In genomic region chr17:67367866-67368265, GRCm38 (mm10) we compare ENCODE assay signal across 29 mouse cellular contexts. TPM values are rescaled to one million over a fixed set of nuclear protein-coding genes. Genes with fewer than 3 reads are reported as not detected.
DNase-seq lines count a peak whose midpoint lies in the region; ATAC-seq and TF ChIP-seq lines count a peak whose summit lies in the region.
"Had no signal": no experiment of that assay in that cellular context is flagged by ENCODE, and none has a peak within 500 bp of the region (broad histone marks: within the 10 kb centered on the region; RNA-seq: fewer than 3 reads in every experiment).

No protein-coding gene starts in this region.

- no peak overlapping the region for H3K9ac ChIP-seq in limb, embryonic 14.5 days (ENCODE audit: low read depth, low read length, severe bottlenecking)
- H3K9ac ChIP-seq: embryonic facial prominence, embryonic 13.5 days; forebrain, embryonic 13.5 days; forebrain, postnatal 0 days; heart, embryonic 13.5 days; hindbrain, embryonic 14.5 days had no signal

- peak; percentile 8 for DNase-seq in limb, embryonic 14.5 days (ENCODE audit: low spot score)
- DNase-seq in limb, embryonic 10.5 days (ENCODE audit: low spot score), result no peak
- DNase-seq in 3134 (ENCODE audit: extremely low read depth, insufficient read length, low spot score) (peak; percentile 56), NIH3T3 (ENCODE audit: low read depth) (peak; percentile 27)
- peak; percentile 37 for DNase-seq in retina, postnatal 1 day
- no peak for DNase-seq in T-cell, adult 2 months (ENCODE audit: low spot score)
- DNase-seq: adrenal gland, adult 8-10 months; adrenal gland, postnatal 25 days; cerebellum, adult 11-12 months; cerebellum, adult 8-10 months; cerebellum, postnatal 36 days; embryo, embryonic 11 days; forebrain, postnatal 0 days; gastrocnemius, adult 2 months; gastrocnemius, postnatal 14 days; heart, adult 18-20 months; heart, postnatal 14 days; heart, postnatal 4 days had no signal

- no peaks in the 10 kb centered on the region for H3K27me3 ChIP-seq in limb, embryonic 14.5 days (ENCODE audit: control insufficient read depth, insufficient read depth, low read length)
- no peaks in the 10 kb centered on the region for H3K27me3 ChIP-seq in limb, embryonic 10.5 days (ENCODE audit: low read depth, poor library complexity, severe bottlenecking)
- H3K27me3 ChIP-seq: forebrain, embryonic 13.5 days; heart, embryonic 13.5 days had no signal

- H3K27ac ChIP-seq in limb, embryonic 14.5 days (replicated peaks; ENCODE audit: low read depth, low read length), result no peak overlapping the region
- H3K27ac ChIP-seq in limb, embryonic 10.5 days, result no peak overlapping the region
- H3K27ac ChIP-seq: embryonic facial prominence, embryonic 10.5 days; embryonic facial prominence, embryonic 13.5 days; forebrain, embryonic 13.5 days; gastrocnemius, adult 2 months; heart, embryonic 10.5 days; heart, embryonic 13.5 days; hindbrain, embryonic 14.5 days; hindbrain, postnatal 0 days had no signal

- no peak overlapping the region for H3K4me3 ChIP-seq in limb, embryonic 14.5 days (replicated peaks; ENCODE audit: low read length)
- H3K4me3 ChIP-seq in limb, embryonic 10.5 days, result no peak overlapping the region
- H3K4me3 ChIP-seq: embryonic facial prominence, embryonic 10.5 days; embryonic facial prominence, embryonic 13.5 days; erythroblast, embryonic 14.5 days; forebrain, embryonic 13.5 days; gastrocnemius, adult 2 months; heart, embryonic 10.5 days; heart, embryonic 13.5 days had no signal

- WGBS in limb, embryonic 14.5 days, result 82% methylated on average over 7 of the region's 7 CpGs
- WGBS in limb, embryonic 10.5 days, result 93% methylated on average over 7 of the region's 7 CpGs

- no peak for TF ChIP-seq POLR2A in limb, embryonic 14.5 days (IDR thresholded peaks at IDR 0.05; ENCODE audit: borderline replicate concordance, extremely low read depth, insufficient read depth, insufficient read length)

- no peak overlapping the region for H3K4me2 ChIP-seq in limb, embryonic 14.5 days (replicated peaks; ENCODE audit: low read depth, low read length, severe bottlenecking)
- H3K4me2 ChIP-seq: embryonic facial prominence, embryonic 13.5 days; forebrain, embryonic 13.5 days; heart, embryonic 13.5 days; hindbrain, embryonic 14.5 days had no signal

- no peak for ATAC-seq in limb, embryonic 14.5 days (ENCODE audit: low FRiP score, low read depth)
- ATAC-seq: activated CD4-positive, CD25-positive, alpha-beta regulatory T cell, adult 4 months; forebrain, embryonic 13.5 days; forebrain, postnatal 0 days; hindbrain, postnatal 0 days; inflammation-experienced regulatory T-cells, adult 6 months; Patski had no signal

- no peaks in the 10 kb centered on the region for H3K36me3 ChIP-seq in limb, embryonic 14.5 days (ENCODE audit: control insufficient read depth, insufficient read depth, low read length)
- no peaks in the 10 kb centered on the region for H3K36me3 ChIP-seq in limb, embryonic 10.5 days
- H3K36me3 ChIP-seq: embryonic facial prominence, embryonic 10.5 days; embryonic facial prominence, embryonic 13.5 days; heart, embryonic 10.5 days; heart, embryonic 13.5 days had no signal

- H3K9me3 ChIP-seq in limb, embryonic 14.5 days (ENCODE audit: control insufficient read depth, low read length), result no peaks in the 10 kb centered on the region
- no peaks in the 10 kb centered on the region for H3K9me3 ChIP-seq in limb, embryonic 10.5 days (replicated peaks)
- H3K9me3 ChIP-seq: embryonic facial prominence, embryonic 10.5 days; embryonic facial prominence, embryonic 13.5 days; forebrain, embryonic 13.5 days; heart, embryonic 10.5 days; heart, embryonic 13.5 days had no signal

- no peaks in the 10 kb centered on the region for H3K4me1 ChIP-seq in limb, embryonic 14.5 days (ENCODE audit: control insufficient read depth, insufficient read depth, low read length)
- H3K4me1 ChIP-seq in limb, embryonic 10.5 days, result no peaks in the 10 kb centered on the region
- H3K4me1 ChIP-seq: embryonic facial prominence, embryonic 13.5 days; forebrain, embryonic 13.5 days; heart, embryonic 10.5 days; heart, embryonic 13.5 days had no signal

RNA-seq across cellular contexts. Expression of gene Ptprm, which starts 13.6 kb away (rescaled TPM):
- polyA plus RNA-seq in limb, embryonic 14.5 days (2012; rRNA removed), result 15.8 and 16.5 TPM in 2 replicates
- 21.8 and 21.9 TPM in 2 replicates for polyA plus RNA-seq in limb, embryonic 14.5 days (2014; fragmentation: Nextera tagmentation; extraction: Ambion mirVana)
- polyA plus RNA-seq in limb, embryonic 10.5 days (2016; fragmentation: Nextera tagmentation; extraction: Ambion mirVana), result 7.5 and 9.0 TPM in 2 replicates
- polyA plus RNA-seq: activated CD4-positive, CD25-positive, alpha-beta regulatory T cell, adult 4 months; erythroblast, embryonic 14.5 days; inflammation-experienced regulatory T-cells, adult 6 months had no signal

Comparison
In these comparisons a context has a peak if more than half of its experiments do, and no peak if none do; other contexts are left out.
1. DNase-seq: peak in limb, embryonic 14.5 days (single experiment), 3134 (single experiment), NIH3T3 (single experiment) and retina, postnatal 1 day (single experiment); none in limb, embryonic 10.5 days (single experiment) and T-cell, adult 2 months (single experiment).